Mouse (Mus musculus): ENCODE results near the gene Cep19. TPM values are rescaled to one million over a fixed set of nuclear protein-coding genes. Genes with fewer than 3 reads are reported as not detected.
"Not testable (repeated sequence)": the region's sequence is repeated elsewhere in the genome, so short reads cannot be mapped to it uniquely, and the experiment has no call there.

The Cep19 gene
- polyA plus RNA-seq, 1 experiment from 2014 or later, result 17.3 TPM

- peak; percentile 93 for DNase-seq (ENCODE audit: low spot score)
Observed at GRCm38 (mm10) chr16:32078991-32079511, 20.5 kb upstream of the Cep19 start, which contains the start of gene Pak2. Gene Pak2 (minus strand): TSS chr16:32079342.

GRCm38 (mm10) chr16:32087629-32088443 lies 11.8 kb upstream of the Cep19 start:
- no peaks in the 10 kb centered on the region for H3K4me1 ChIP-seq (ENCODE audit: insufficient read depth, low read depth, low read length)
- no peak overlapping the region; the same call in 1 of the 2 replicates for H3K4me2 ChIP-seq (replicated peaks; ENCODE audit: low read depth, low read length)
- no peak overlapping the region for H3K4me3 ChIP-seq (ENCODE audit: low read depth, low read length)
- no peak overlapping the region for H3K9ac ChIP-seq (replicated peaks; ENCODE audit: low read depth)
- WGBS, result 38% methylated on average over 17 of the region's 17 CpGs
- DNase-seq (ENCODE audit: low spot score), result peak; percentile 51
- H3K36me3 ChIP-seq (ENCODE audit: insufficient read depth, low read length), result peaks cover 12% of the 10 kb centered on the region; the same call in 1 of the 2 replicates
- no peaks in the 10 kb centered on the region for H3K27me3 ChIP-seq (replicated peaks; ENCODE audit: insufficient read depth, low read length)
- H3K27ac ChIP-seq (ENCODE audit: low read length), result peak overlapping the region; percentile 51; the same call in 1 of the 2 replicates
- TF ChIP-seq CTCF (IDR thresholded peaks at IDR 0.05), result no peak
- TF ChIP-seq EP300 (IDR thresholded peaks at IDR 0.05), result 0 out of 2 replicates have a peak, but pooled peaks have one; percentile 12
- ATAC-seq, result peak; percentile 71
- no peaks in the 10 kb centered on the region for H3K9me3 ChIP-seq (ENCODE audit: low read length)

More at GRCm38 (mm10) chr16:32078991-32079511, 20.5 kb upstream of the Cep19 start, which contains the start of gene Pak2:
- peak within 1 kb of the TSS; percentile 99 for H3K27ac ChIP-seq (ENCODE audit: low read length)
- peak within 1 kb of the TSS; percentile 98 for H3K9ac ChIP-seq (replicated peaks; ENCODE audit: low read depth)
- H3K4me2 ChIP-seq (replicated peaks; ENCODE audit: low read depth, low read length), result peak within 1 kb of the TSS; percentile 64
- peak within 1 kb of the TSS; percentile 98 for H3K4me3 ChIP-seq (ENCODE audit: low read depth, low read length)
- TF ChIP-seq EP300 (IDR thresholded peaks at IDR 0.05) (no peak), CTCF (IDR thresholded peaks at IDR 0.05) (0 out of 2 replicates have a peak, but pooled peaks have one; percentile 5)
- 2% methylated on average over 33 of the region's 60 CpGs for WGBS
- no peaks in the 10 kb centered on the region for H3K9me3 ChIP-seq (ENCODE audit: low read length)
- no peaks in the 10 kb centered on the region for H3K27me3 ChIP-seq (replicated peaks; ENCODE audit: insufficient read depth, low read length)
- H3K4me1 ChIP-seq (ENCODE audit: insufficient read depth, low read depth, low read length), result peaks cover 10% of the 10 kb centered on the region
- no peaks in the 10 kb centered on the region for H3K36me3 ChIP-seq (ENCODE audit: insufficient read depth, low read length)
- peak; percentile 97 for ATAC-seq

GRCm38 (mm10) chr16:32091466-32091865 lies 8.1 kb upstream of the Cep19 start:
- WGBS, result 94% methylated on average over 7 of the region's 7 CpGs
- H3K4me2 ChIP-seq (replicated peaks; ENCODE audit: low read depth, low read length), result no peak overlapping the region
- DNase-seq (ENCODE audit: low spot score) (no peak), ATAC-seq (no peak)
- H3K27ac ChIP-seq (ENCODE audit: low read length), result no peak overlapping the region
- no peaks in the 10 kb centered on the region for H3K9me3 ChIP-seq (ENCODE audit: low read length)
- H3K9ac ChIP-seq (replicated peaks; ENCODE audit: low read depth), result no peak overlapping the region
- TF ChIP-seq CTCF (IDR thresholded peaks at IDR 0.05) (no peak), EP300 (IDR thresholded peaks at IDR 0.05) (no peak)
- H3K27me3 ChIP-seq (replicated peaks; ENCODE audit: insufficient read depth, low read length), result no peaks in the 10 kb centered on the region
- H3K36me3 ChIP-seq (ENCODE audit: insufficient read depth, low read length), result peaks cover 12% of the 10 kb centered on the region; the same call in 1 of the 2 replicates
- no peak overlapping the region for H3K4me3 ChIP-seq (ENCODE audit: low read depth, low read length)
- no peaks in the 10 kb centered on the region for H3K4me1 ChIP-seq (ENCODE audit: insufficient read depth, low read depth, low read length)

- H3K27ac ChIP-seq (ENCODE audit: low read length); H3K9ac ChIP-seq (replicated peaks; ENCODE audit: low read depth); H3K9me3 ChIP-seq (ENCODE audit: low read length); H3K4me3 ChIP-seq (ENCODE audit: low read depth, low read length); H3K4me2 ChIP-seq (replicated peaks; ENCODE audit: low read depth, low read length); H3K36me3 ChIP-seq (ENCODE audit: insufficient read depth, low read length); ATAC-seq; H3K27me3 ChIP-seq (replicated peaks; ENCODE audit: insufficient read depth, low read length); DNase-seq (ENCODE audit: low spot score); H3K4me1 ChIP-seq (ENCODE audit: insufficient read depth, low read depth, low read length): not testable (repeated sequence)
- 86% methylated on average over 2 of the region's 2 CpGs for WGBS
Observed at GRCm38 (mm10) chr16:32097757-32098156, 1.8 kb upstream of the Cep19 start.

- DNase-seq (ENCODE audit: low spot score) (no peak), ATAC-seq (peak; percentile 80)
- Histone ChIP-seq H3K4me1 (ENCODE audit: insufficient read depth, low read depth, low read length) (peaks cover 4% of the 10 kb centered on the region; the same call in 1 of the 2 replicates), H3K36me3 (ENCODE audit: insufficient read depth, low read length) (peaks cover 7% of the 10 kb centered on the region; the same call in 1 of the 2 replicates), H3K27me3 (replicated peaks; ENCODE audit: insufficient read depth, low read length) (no peaks in the 10 kb centered on the region), H3K4me3 (ENCODE audit: low read depth, low read length) (peak overlapping the region; percentile 74), H3K4me2 (replicated peaks; ENCODE audit: low read depth, low read length) (peak overlapping the region; percentile 69), H3K27ac (ENCODE audit: low read length) (peak overlapping the region; percentile 62), H3K9me3 (ENCODE audit: low read length) (no peaks in the 10 kb centered on the region), H3K9ac (replicated peaks; ENCODE audit: low read depth) (peak overlapping the region; percentile 77)
- TF ChIP-seq EP300 (IDR thresholded peaks at IDR 0.05) (no peak), CTCF (IDR thresholded peaks at IDR 0.05) (0 out of 2 replicates have a peak, but pooled peaks have one; percentile 1)
- WGBS, result under 1% methylated on average over 38 of the region's 39 CpGs
Observed at GRCm38 (mm10) chr16:32098897-32099637, 533 bp upstream of the Cep19 start.

- DNase-seq (ENCODE audit: low spot score), result no peak
- 83% methylated on average over 13 of the region's 13 CpGs for WGBS
- TF ChIP-seq CTCF (IDR thresholded peaks at IDR 0.05), result no peak
- TF ChIP-seq EP300 (IDR thresholded peaks at IDR 0.05), result no peak
- Histone ChIP-seq H3K4me1 (ENCODE audit: insufficient read depth, low read depth, low read length) (peaks cover 4% of the 10 kb centered on the region; the same call in 1 of the 2 replicates), H3K27ac (ENCODE audit: low read length) (no peak overlapping the region), H3K36me3 (ENCODE audit: insufficient read depth, low read length) (peaks cover 7% of the 10 kb centered on the region; the same call in 1 of the 2 replicates), H3K9ac (replicated peaks; ENCODE audit: low read depth) (no peak overlapping the region), H3K4me3 (ENCODE audit: low read depth, low read length) (no peak overlapping the region), H3K9me3 (ENCODE audit: low read length) (no peaks in the 10 kb centered on the region), H3K27me3 (replicated peaks; ENCODE audit: insufficient read depth, low read length) (no peaks in the 10 kb centered on the region), H3K4me2 (replicated peaks; ENCODE audit: low read depth, low read length) (no peak overlapping the region)
- no peak for ATAC-seq
Observed at GRCm38 (mm10) chr16:32102295-32102694, 2.7 kb downstream of the Cep19 start.
